Mouse (Mus musculus): ENCODE measurements around the gene Rhbdd3. TPM values are rescaled to one million over a fixed set of nuclear protein-coding genes. Genes with fewer than 3 reads are reported as not detected.

The Rhbdd3 gene
- polyA plus RNA-seq, 1 experiment from 2014 or later: 30.9 TPM

GRCm38 (mm10) chr11:5102384-5102783, 3.7 kb downstream of the Rhbdd3 start:
- H3K9me3 ChIP-seq: no peaks in the 10 kb centered on the region
- H3K27me3 ChIP-seq: no peaks in the 10 kb centered on the region
- no peak for ATAC-seq (ENCODE audit: low FRiP score)
- H3K4me3 ChIP-seq: no peak overlapping the region
- no peak overlapping the region for H3K27ac ChIP-seq
- 92% methylated on average over 7 of the region's 7 CpGs for WGBS
- H3K4me2 ChIP-seq: no peak overlapping the region
- peaks cover 30% of the 10 kb centered on the region for H3K36me3 ChIP-seq
- H3K4me1 ChIP-seq (replicated peaks): peaks cover 23% of the 10 kb centered on the region
- H3K9ac ChIP-seq: no peak overlapping the region

DNA sequence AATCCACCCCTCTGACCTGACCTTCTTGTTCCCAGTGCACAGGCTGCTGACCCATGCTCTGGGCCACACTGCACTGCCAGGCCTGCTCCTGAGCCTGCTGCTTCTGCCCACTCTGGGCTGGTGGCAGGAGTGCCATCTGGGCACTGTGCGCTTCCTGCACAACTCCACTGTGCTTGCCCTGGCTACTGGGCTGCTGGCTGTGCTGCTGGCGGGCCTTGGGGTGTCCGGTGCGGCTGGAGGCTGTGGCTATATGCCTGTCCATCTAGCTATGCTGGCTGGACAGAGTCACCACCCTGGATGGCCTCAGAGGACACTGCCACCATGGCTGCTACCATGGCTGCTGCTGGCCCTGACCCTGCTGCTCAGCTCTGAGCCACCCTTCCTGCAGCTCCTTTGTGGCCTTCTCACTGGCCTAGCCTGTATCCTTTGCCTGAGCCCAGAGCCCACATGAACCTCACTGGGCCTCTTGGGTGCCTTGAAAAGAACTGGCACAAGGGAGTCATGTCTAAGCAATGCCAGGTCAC, 5.3 kb downstream of the Rhbdd3 start:
- H3K36me3 ChIP-seq: peaks cover 30% of the 10 kb centered on the region
- no peaks in the 10 kb centered on the region for H3K9me3 ChIP-seq
- no peak overlapping the region for H3K4me3 ChIP-seq
- no peak for ATAC-seq (ENCODE audit: low FRiP score)
- no peak overlapping the region for H3K27ac ChIP-seq
- H3K4me2 ChIP-seq: no peak overlapping the region
- peaks cover 20% of the 10 kb centered on the region for H3K4me1 ChIP-seq (replicated peaks)
- WGBS: 94% methylated on average over 4 of the region's 4 CpGs
- H3K27me3 ChIP-seq: no peaks in the 10 kb centered on the region
- peak overlapping the region; percentile 53 for H3K9ac ChIP-seq

DNA sequence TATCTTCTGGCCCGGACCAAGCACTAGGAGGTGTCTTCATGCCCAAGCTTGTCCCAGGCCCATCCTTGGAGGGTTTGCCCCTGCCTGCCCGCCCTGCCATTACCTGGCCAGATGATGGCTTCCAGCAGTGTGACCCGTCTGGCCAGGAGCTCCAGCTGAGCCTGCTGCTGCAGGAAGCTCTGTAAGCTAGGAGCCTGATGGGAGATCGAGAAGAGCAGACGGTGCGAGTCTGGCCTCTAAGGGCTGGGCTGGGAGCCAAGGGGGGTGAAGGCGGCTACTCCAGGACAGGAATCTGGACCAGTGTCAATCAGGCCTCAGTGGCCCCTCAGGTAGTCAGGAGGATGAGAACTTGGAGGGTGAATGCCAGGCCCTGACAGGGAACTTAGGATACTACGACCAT, 10.7 kb downstream of the Rhbdd3 start:
- Histone ChIP-seq H3K4me3 (no peak overlapping the region), H3K36me3 (peaks cover 16% of the 10 kb centered on the region), H3K9me3 (no peaks in the 10 kb centered on the region), H3K4me1 (replicated peaks) (no peaks in the 10 kb centered on the region), H3K9ac (no peak overlapping the region), H3K27me3 (no peaks in the 10 kb centered on the region), H3K4me2 (no peak overlapping the region), H3K27ac (no peak overlapping the region)
- 73% methylated on average over 8 of the region's 8 CpGs for WGBS
- ATAC-seq (ENCODE audit: low FRiP score): no peak

GRCm38 (mm10) chr11:5113645-5114044, 14.9 kb downstream of the Rhbdd3 start:
- Histone ChIP-seq H3K9me3 (no peaks in the 10 kb centered on the region), H3K4me2 (no peak overlapping the region), H3K27ac (no peak overlapping the region), H3K4me1 (replicated peaks) (no peaks in the 10 kb centered on the region), H3K27me3 (no peaks in the 10 kb centered on the region), H3K36me3 (no peaks in the 10 kb centered on the region), H3K4me3 (no peak overlapping the region), H3K9ac (no peak overlapping the region)
- ATAC-seq (ENCODE audit: low FRiP score): no peak
- WGBS: 83% methylated on average over 7 of the region's 7 CpGs

GRCm38 (mm10) chr11:5114931-5115581, 16.3 kb downstream of the Rhbdd3 start:
- Histone ChIP-seq H3K9me3 (no peaks in the 10 kb centered on the region), H3K4me2 (no peak overlapping the region), H3K4me1 (replicated peaks) (no peaks in the 10 kb centered on the region), H3K27me3 (no peaks in the 10 kb centered on the region), H3K27ac (no peak overlapping the region), H3K4me3 (no peak overlapping the region), H3K36me3 (no peaks in the 10 kb centered on the region), H3K9ac (no peak overlapping the region)
- peak; percentile 49; the same call in 1 of the 2 replicates for ATAC-seq (ENCODE audit: low FRiP score)
- WGBS: 32% methylated on average over 13 of the region's 13 CpGs

DNA sequence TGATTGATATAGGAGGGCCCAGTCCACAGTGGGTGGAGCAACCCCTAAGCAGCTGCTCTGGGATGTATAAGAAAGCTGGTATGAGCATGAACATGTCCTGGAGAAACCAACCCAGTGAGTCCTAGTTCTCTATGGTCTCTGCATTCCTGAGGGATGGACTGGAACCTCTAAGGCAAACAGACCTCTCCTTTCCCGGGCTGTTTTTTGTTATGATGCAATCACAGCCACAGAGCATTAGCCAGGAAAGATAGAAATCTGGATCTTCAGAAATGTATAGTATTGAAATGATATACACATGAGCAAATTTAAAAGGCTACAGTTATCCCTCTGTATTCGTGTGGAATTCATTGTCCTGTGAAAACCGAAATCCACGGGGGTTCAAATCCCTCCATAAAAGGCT, 27.0 kb downstream of the Rhbdd3 start:
- Histone ChIP-seq H3K9me3 (0 out of 2 replicates have a peak, but pooled peaks cover 5% of the 10 kb centered on the region), H3K36me3 (no peaks in the 10 kb centered on the region), H3K9ac (no peak overlapping the region), H3K27ac (no peak overlapping the region), H3K4me3 (no peak overlapping the region), H3K4me1 (replicated peaks) (peaks cover 27% of the 10 kb centered on the region), H3K27me3 (no peaks in the 10 kb centered on the region), H3K4me2 (no peak overlapping the region)
- ATAC-seq (ENCODE audit: low FRiP score): no peak
- WGBS: 86% methylated on average over 4 of the region's 4 CpGs

DNA sequence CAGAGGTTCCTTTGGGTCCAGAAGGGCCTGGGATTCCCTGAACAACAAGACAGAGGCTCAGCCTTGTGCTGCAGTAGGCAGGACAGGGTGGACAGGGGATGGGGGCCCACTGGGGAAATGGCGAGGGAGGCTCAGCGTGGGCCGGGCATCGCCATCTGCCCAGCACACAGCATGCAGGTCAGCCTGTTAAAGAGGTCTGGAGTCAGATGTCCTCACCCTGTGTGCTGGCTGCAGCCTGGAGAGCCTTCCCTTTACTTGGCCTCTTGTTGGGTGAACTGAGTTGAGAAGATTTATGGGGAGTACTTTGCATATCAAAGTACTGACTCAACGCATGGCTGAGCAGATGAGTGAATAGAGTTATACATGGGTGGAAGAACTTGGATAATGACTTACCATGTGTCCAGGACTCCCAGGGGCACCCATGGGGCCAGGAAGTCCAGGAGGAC, 30.3 kb downstream of the Rhbdd3 start:
- Histone ChIP-seq H3K27me3 (no peaks in the 10 kb centered on the region), H3K36me3 (no peaks in the 10 kb centered on the region)

DNA sequence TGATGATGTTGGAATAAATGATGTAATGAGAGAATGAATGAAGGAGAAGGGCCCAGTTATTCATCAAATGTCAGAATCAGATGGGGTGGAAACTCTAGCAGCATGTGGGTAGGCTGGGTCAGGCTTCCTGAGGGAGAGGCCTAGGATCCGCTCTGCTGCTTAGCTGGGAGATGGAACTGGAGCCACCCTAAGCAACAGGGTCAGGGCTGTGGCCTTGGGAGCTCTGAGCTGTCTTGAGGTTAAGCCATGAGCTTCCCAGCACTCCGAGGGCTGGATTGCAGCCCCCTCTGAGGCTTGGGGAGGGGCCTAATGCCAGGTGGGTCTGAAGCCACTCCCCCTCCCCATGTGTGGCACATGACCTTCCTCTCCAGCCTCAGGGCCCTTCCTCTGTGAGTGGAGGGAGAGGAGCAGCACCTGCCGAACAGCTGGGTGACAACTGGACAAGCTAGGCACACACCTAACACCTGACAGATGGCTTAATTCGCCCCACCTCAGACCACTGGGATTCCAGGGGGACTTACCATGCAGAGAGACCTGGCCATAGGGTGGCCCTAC, 31.5 kb downstream of the Rhbdd3 start:
- WGBS: 41% methylated on average over 4 of the region's 4 CpGs
- H3K4me1 ChIP-seq (replicated peaks): peaks cover 27% of the 10 kb centered on the region
- 0 out of 2 replicates have a peak, but pooled peaks have one; percentile 30 for ATAC-seq (ENCODE audit: low FRiP score)
- H3K9ac ChIP-seq: no peak overlapping the region
- no peak overlapping the region for H3K27ac ChIP-seq
- H3K9me3 ChIP-seq: 0 out of 2 replicates have a peak, but pooled peaks cover under 1% of the 10 kb centered on the region
- H3K36me3 ChIP-seq: no peaks in the 10 kb centered on the region
- no peaks in the 10 kb centered on the region for H3K27me3 ChIP-seq
- no peak overlapping the region for H3K4me2 ChIP-seq
- H3K4me3 ChIP-seq: no peak overlapping the region

More for the DNA sequence above, 30.3 kb downstream of the Rhbdd3 start:
- Histone ChIP-seq H3K27ac (peak overlapping the region; percentile 46; the same call in 1 of the 2 replicates), H3K9ac (no peak overlapping the region), H3K4me2 (no peak overlapping the region), H3K4me3 (no peak overlapping the region), H3K4me1 (replicated peaks) (peaks cover 27% of the 10 kb centered on the region), H3K9me3 (0 out of 2 replicates have a peak, but pooled peaks cover 5% of the 10 kb centered on the region)
- 9% methylated on average over 5 of the region's 5 CpGs for WGBS
- ATAC-seq (ENCODE audit: low FRiP score): peak; percentile 47

DNA sequence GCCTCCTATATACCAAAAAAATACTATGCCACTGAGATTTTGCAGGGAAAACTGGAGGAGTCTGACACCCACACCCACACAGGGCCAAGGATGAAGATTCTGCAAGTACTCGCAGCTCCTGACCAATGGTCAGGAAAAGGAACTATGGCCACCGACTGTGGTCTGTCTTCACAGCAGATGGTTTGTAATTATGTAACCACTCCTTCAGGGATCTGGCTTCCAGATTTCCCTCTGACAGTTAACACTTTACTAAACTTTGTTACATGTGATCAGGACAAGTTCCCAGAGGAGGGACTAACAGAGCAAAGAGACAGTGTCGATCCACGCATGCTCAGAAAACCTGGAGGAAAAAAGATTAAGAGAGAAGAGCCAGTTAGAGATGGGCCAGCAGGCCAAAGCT, 34.0 kb downstream of the Rhbdd3 start:
- no peak overlapping the region for H3K4me2 ChIP-seq
- H3K9ac ChIP-seq: no peak overlapping the region
- H3K27ac ChIP-seq: no peak overlapping the region
- WGBS: 79% methylated on average over 4 of the region's 4 CpGs
- no peak for ATAC-seq (ENCODE audit: low FRiP score)
- H3K4me1 ChIP-seq (replicated peaks): peaks cover 24% of the 10 kb centered on the region
- no peaks in the 10 kb centered on the region for H3K9me3 ChIP-seq
- H3K4me3 ChIP-seq: no peak overlapping the region
- H3K27me3 ChIP-seq: no peaks in the 10 kb centered on the region
- no peaks in the 10 kb centered on the region for H3K36me3 ChIP-seq

GRCm38 (mm10) chr11:5135914-5136313, 37.2 kb downstream of the Rhbdd3 start:
- 75% methylated on average over 11 of the region's 11 CpGs for WGBS
- Histone ChIP-seq H3K9ac (no peak overlapping the region), H3K4me3 (no peak overlapping the region), H3K27me3 (no peaks in the 10 kb centered on the region), H3K36me3 (no peaks in the 10 kb centered on the region), H3K4me2 (no peak overlapping the region), H3K9me3 (no peaks in the 10 kb centered on the region), H3K27ac (no peak overlapping the region), H3K4me1 (replicated peaks) (peaks cover 10% of the 10 kb centered on the region)
- ATAC-seq (ENCODE audit: low FRiP score): no peak

DNA sequence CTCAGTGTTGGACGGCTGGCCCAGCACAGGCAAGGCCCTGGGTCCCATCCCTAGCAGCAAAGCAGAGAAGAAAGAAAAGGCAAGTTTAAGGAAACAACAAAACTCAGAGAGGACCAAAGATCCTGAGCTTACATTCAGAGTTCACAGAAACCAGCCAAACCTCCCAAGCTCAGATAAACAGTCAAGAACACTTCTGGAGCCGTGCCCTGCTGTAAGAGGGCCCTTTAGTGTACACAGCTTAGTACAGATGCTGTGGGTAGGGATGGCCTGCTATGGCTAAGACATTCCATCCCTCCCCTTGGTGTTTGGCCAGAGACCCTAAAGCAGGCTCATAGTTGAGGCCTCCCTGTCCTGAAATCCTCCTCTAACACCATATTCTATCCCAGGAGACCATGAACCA, 39.9 kb downstream of the Rhbdd3 start:
- H3K4me1 ChIP-seq (replicated peaks): peaks cover 11% of the 10 kb centered on the region
- 87% methylated on average over 2 of the region's 2 CpGs for WGBS
- H3K36me3 ChIP-seq: no peaks in the 10 kb centered on the region

GRCm38 (mm10) chr11:5139372-5139771, 40.6 kb downstream of the Rhbdd3 start:
- Histone ChIP-seq H3K36me3 (no peaks in the 10 kb centered on the region), H3K4me3 (no peak overlapping the region), H3K27me3 (no peaks in the 10 kb centered on the region), H3K9ac (no peak overlapping the region), H3K9me3 (no peaks in the 10 kb centered on the region), H3K4me2 (no peak overlapping the region), H3K27ac (no peak overlapping the region), H3K4me1 (replicated peaks) (peaks cover 11% of the 10 kb centered on the region)
- ATAC-seq (ENCODE audit: low FRiP score): no peak
- 81% methylated on average over 9 of the region's 9 CpGs for WGBS

More for the DNA sequence above, 39.9 kb downstream of the Rhbdd3 start:
- Histone ChIP-seq H3K27me3 (no peaks in the 10 kb centered on the region), H3K4me2 (no peak overlapping the region), H3K27ac (no peak overlapping the region), H3K4me3 (no peak overlapping the region), H3K9ac (no peak overlapping the region), H3K9me3 (no peaks in the 10 kb centered on the region)
- ATAC-seq (ENCODE audit: low FRiP score): no peak

GRCm38 (mm10) chr11:5140619-5141018, 41.9 kb downstream of the Rhbdd3 start:
- Histone ChIP-seq H3K9ac (no peak overlapping the region), H3K4me1 (replicated peaks) (peaks cover 11% of the 10 kb centered on the region), H3K4me3 (no peak overlapping the region), H3K27me3 (no peaks in the 10 kb centered on the region), H3K9me3 (no peaks in the 10 kb centered on the region), H3K36me3 (no peaks in the 10 kb centered on the region), H3K27ac (no peak overlapping the region), H3K4me2 (no peak overlapping the region)
- WGBS: 52% methylated on average over 8 of the region's 8 CpGs
- ATAC-seq (ENCODE audit: low FRiP score): peak; percentile 44; the same call in 1 of the 2 replicates

Data from hindbrain, embryonic 13.5 days (tissue).